Mouse (Mus musculus) lung, postnatal 0 days (tissue): ENCODE measurements around the gene Nek2.

Experiments used
- CTCF ChIP-seq: IDR thresholded peaks from 2 replicates; pipeline ENCODE4 v1.5.1; 2016; ENCODE audit warnings: antibody characterized with exemption, mild to moderate bottlenecking
- EP300 ChIP-seq: IDR thresholded peaks from 2 replicates; pipeline ENCODE4 v1.6.1; 2016; ENCODE audit warnings: antibody characterized with exemption, mild to moderate bottlenecking, control low read depth

DNA sequence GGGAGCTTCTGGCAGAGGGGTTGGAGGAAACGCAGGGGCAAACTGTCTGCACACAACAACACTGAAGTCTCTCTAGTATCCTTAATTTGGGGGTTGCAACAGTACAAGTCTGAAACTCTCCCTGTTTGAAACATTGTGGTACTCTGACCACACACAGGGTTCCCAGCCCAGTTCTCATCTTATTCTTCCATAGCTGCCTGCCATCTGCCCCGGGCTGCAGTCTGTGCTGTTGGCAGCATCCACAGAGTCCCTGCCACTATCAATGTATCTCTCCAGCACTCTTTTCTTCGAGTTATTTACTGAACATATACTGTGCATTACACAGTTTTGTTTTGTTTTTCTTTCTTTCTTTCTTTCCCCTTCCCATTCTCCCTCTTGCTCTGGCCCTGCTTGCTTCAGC, 4.6 kb upstream of the Nek2 start:
- no peak for TF ChIP-seq CTCF
- TF ChIP-seq EP300 = no peak
